Mouse (Mus musculus) kidney, embryonic 16.5 days (tissue): ENCODE data around the gene Rec8. TPM values are rescaled to one million over a fixed set of nuclear protein-coding genes. Genes with fewer than 3 reads are reported as not detected.
A peak's percentile ranks its signal among the peaks of the same experiment; 100 is the strongest.

Experiments used
- ATAC-seq: fragments of 200-750 bp; cut with Nextera tagmentation; 2 replicates; pipeline ENCODE4 v1.8.0; 2017; ENCODE audit warnings: moderate TSS enrichment; ENCODE audit not compliant: low FRiP score, low TSS enrichment
- H3K27ac ChIP-seq: fragments of 300-500 bp; sonication (generic); 2 replicates; pipeline ENCODE4 v1.5.1; 2014; ENCODE audit warnings: low read length
- H3K27me3 ChIP-seq: fragments of 300-500 bp; sonication (generic); 2 replicates; pipeline ENCODE4 v1.6.1; 2014; ENCODE audit warnings: low read length, control low read depth, mixed read lengths; ENCODE audit not compliant: insufficient read depth
- H3K36me3 ChIP-seq: fragments of 300-500 bp; sonication (generic); 2 replicates; pipeline ENCODE4 v1.6.1; 2014; ENCODE audit warnings: low read length, control low read depth, mixed read lengths; ENCODE audit not compliant: insufficient read depth
- H3K4me1 ChIP-seq: fragments of 300-500 bp; sonication (generic); 2 replicates; pipeline ENCODE4 v1.6.1; 2014; ENCODE audit warnings: low read length, control low read depth, mixed read lengths; ENCODE audit not compliant: insufficient read depth
- H3K4me2 ChIP-seq: fragments of 300-500 bp; sonication (generic); replicated peaks from 2 replicates; pipeline ENCODE4 v1.6.1; 2014; ENCODE audit warnings: low read depth, low read length
- H3K4me3 ChIP-seq: fragments of 300-500 bp; sonication (generic); 2 replicates; pipeline ENCODE4 v1.5.1; 2014; ENCODE audit warnings: mild to moderate bottlenecking, low read length
- H3K9ac ChIP-seq: fragments of 300-500 bp; sonication (generic); replicated peaks from 2 replicates; pipeline ENCODE4 v1.6.1; 2014; ENCODE audit warnings: low read length
- H3K9me3 ChIP-seq: fragments of 300-500 bp; sonication (generic); 2 replicates; pipeline ENCODE4 v1.6.1; 2016; ENCODE audit warnings: low read length, control low read depth
- WGBS: fragments of 180-500 bp; shearing (Covaris S2); extraction: QIAGEN DNeasy Blood & Tissue Kit; methylation state at CpG from one replicate; pipeline ENCODE4 v1.1.7; 2014; 5-methylcytosine and 5-hydroxymethylcytosine counted together
- polyA plus RNA-seq: library from polyadenylated mRNA; unstranded; fragments of >200 nt; fragmentation: Nextera tagmentation; extraction: Ambion mirVana; gene quantifications from 2 replicates; pipeline ENCODE4 v1.2.1, GENCODE M21; 2015

Rec8 gene
- polyA plus RNA-seq, 1 experiment from 2014 or later = 23.0 TPM

- no peaks in the 10 kb centered on the region for H3K9me3 ChIP-seq
- peaks cover 57% of the 10 kb centered on the region for H3K36me3 ChIP-seq
- ATAC-seq = peak; percentile 87
- peak within 1 kb of the TSS; percentile 83 for H3K9ac ChIP-seq
- peak within 1 kb of the TSS; percentile 76 for H3K4me3 ChIP-seq
- WGBS = 1% methylated on average over 33 of the region's 33 CpGs
- peak within 1 kb of the TSS; percentile 72; the same call in 1 of the 2 replicates for H3K27ac ChIP-seq
- H3K27me3 ChIP-seq = no peaks in the 10 kb centered on the region
- peaks cover 9% of the 10 kb centered on the region for H3K4me1 ChIP-seq
- H3K4me2 ChIP-seq = peak within 1 kb of the TSS; percentile 86
Measured at GRCm38 (mm10) chr14:55635523-55636007, 17.7 kb downstream of the Rec8 start, which contains the start of gene Ipo4. Gene Ipo4, minus strand, starts transcription at chr14:55635957.

- no peak for ATAC-seq
- H3K4me2 ChIP-seq = no peak within 1 kb of the TSS
- no peak within 1 kb of the TSS for H3K4me3 ChIP-seq
- no peaks in the 10 kb centered on the region for H3K9me3 ChIP-seq
- no peak within 1 kb of the TSS for H3K9ac ChIP-seq
- no peak within 1 kb of the TSS for H3K27ac ChIP-seq
- H3K36me3 ChIP-seq = peaks cover 44% of the 10 kb centered on the region
- H3K27me3 ChIP-seq = no peaks in the 10 kb centered on the region
- peaks cover 16% of the 10 kb centered on the region for H3K4me1 ChIP-seq
- 91% methylated on average over 9 of the region's 9 CpGs for WGBS
Measured at GRCm38 (mm10) chr14:55637795-55638194, 20.0 kb downstream of the Rec8 start, which contains the start of gene Gm49378. Gene Gm49378, minus strand, starts transcription at chr14:55637895.

GRCm38 (mm10) chr14:55640816-55641215 is 23.0 kb downstream of the Rec8 start:
- 95% methylated on average over 14 of the region's 14 CpGs for WGBS
- H3K4me3 ChIP-seq = no peak overlapping the region
- no peaks in the 10 kb centered on the region for H3K9me3 ChIP-seq
- no peak overlapping the region for H3K9ac ChIP-seq
- H3K4me1 ChIP-seq = peaks cover 21% of the 10 kb centered on the region
- H3K4me2 ChIP-seq = no peak overlapping the region
- H3K27me3 ChIP-seq = no peaks in the 10 kb centered on the region
- H3K36me3 ChIP-seq = peaks cover 36% of the 10 kb centered on the region
- H3K27ac ChIP-seq = no peak overlapping the region
- ATAC-seq = no peak

- WGBS = 95% methylated on average over 13 of the region's 13 CpGs
- Histone ChIP-seq H3K27me3 (no peaks in the 10 kb centered on the region), H3K9me3 (no peaks in the 10 kb centered on the region), H3K4me1 (peaks cover 21% of the 10 kb centered on the region), H3K4me2 (no peak overlapping the region), H3K27ac (no peak overlapping the region), H3K9ac (no peak overlapping the region), H3K36me3 (peaks cover 36% of the 10 kb centered on the region), H3K4me3 (no peak overlapping the region)
- no peak for ATAC-seq
Measured at GRCm38 (mm10) chr14:55641291-55641690, 23.5 kb downstream of the Rec8 start.

- Histone ChIP-seq H3K27me3 (no peaks in the 10 kb centered on the region), H3K9me3 (no peaks in the 10 kb centered on the region), H3K4me2 (peak overlapping the region; percentile 88), H3K9ac (peak overlapping the region; percentile 92), H3K36me3 (peaks cover 35% of the 10 kb centered on the region), H3K4me3 (peak overlapping the region; percentile 99), H3K27ac (peak overlapping the region; percentile 95), H3K4me1 (peaks cover 21% of the 10 kb centered on the region)
- peak; percentile 36 for ATAC-seq
- 22% methylated on average over 8 of the region's 8 CpGs for WGBS
Measured at GRCm38 (mm10) chr14:55642679-55643059, 24.8 kb downstream of the Rec8 start.

- under 1% methylated on average over 86 of the region's 89 CpGs for WGBS
- H3K4me3 ChIP-seq = peak within 1 kb of the TSS; percentile 99
Measured at GRCm38 (mm10) chr14:55643060-55643907, 25.4 kb downstream of the Rec8 start, which contains the start of gene Tm9sf1. Gene Tm9sf1, minus strand, starts transcription at chr14:55643806.

GRCm38 (mm10) chr14:55644261-55644888 is 26.5 kb downstream of the Rec8 start:
- peak overlapping the region; percentile 95 for H3K27ac ChIP-seq
- no peaks in the 10 kb centered on the region for H3K27me3 ChIP-seq
- peaks cover 21% of the 10 kb centered on the region for H3K36me3 ChIP-seq
- peak overlapping the region; percentile 92 for H3K9ac ChIP-seq
- H3K4me1 ChIP-seq = peaks cover 21% of the 10 kb centered on the region
- WGBS = 14% methylated on average over 17 of the region's 17 CpGs
- no peaks in the 10 kb centered on the region for H3K9me3 ChIP-seq
- peak overlapping the region; percentile 99 for H3K4me3 ChIP-seq
- no peak for ATAC-seq
- peak overlapping the region; percentile 88 for H3K4me2 ChIP-seq

More at GRCm38 (mm10) chr14:55643060-55643907, 25.4 kb downstream of the Rec8 start, which contains the start of gene Tm9sf1:
- no peaks in the 10 kb centered on the region for H3K9me3 ChIP-seq
- H3K27ac ChIP-seq = peak within 1 kb of the TSS; percentile 95
- peak; percentile 87 for ATAC-seq
- peak within 1 kb of the TSS; percentile 92 for H3K9ac ChIP-seq
- peaks cover 29% of the 10 kb centered on the region for H3K36me3 ChIP-seq
- H3K4me2 ChIP-seq = peak within 1 kb of the TSS; percentile 88
- H3K27me3 ChIP-seq = no peaks in the 10 kb centered on the region
- H3K4me1 ChIP-seq = peaks cover 21% of the 10 kb centered on the region

GRCm38 (mm10) chr14:55649884-55650283 is 32.0 kb downstream of the Rec8 start, which contains the start of gene Tssk4:
Gene Tssk4, plus strand, starts transcription at chr14:55650184.
- no peak within 1 kb of the TSS for H3K9ac ChIP-seq
- H3K36me3 ChIP-seq = no peaks in the 10 kb centered on the region
- no peaks in the 10 kb centered on the region for H3K9me3 ChIP-seq
- no peak for ATAC-seq
- no peak within 1 kb of the TSS for H3K27ac ChIP-seq
- no peak within 1 kb of the TSS for H3K4me3 ChIP-seq
- WGBS = 97% methylated on average over 2 of the region's 2 CpGs
- no peak within 1 kb of the TSS for H3K4me2 ChIP-seq
- no peaks in the 10 kb centered on the region for H3K27me3 ChIP-seq
- peaks cover 7% of the 10 kb centered on the region for H3K4me1 ChIP-seq

GRCm38 (mm10) chr14:55651528-55651927 is 33.7 kb downstream of the Rec8 start:
- 90% methylated on average over 7 of the region's 7 CpGs for WGBS
- Histone ChIP-seq H3K9ac (no peak overlapping the region), H3K4me1 (no peaks in the 10 kb centered on the region), H3K36me3 (no peaks in the 10 kb centered on the region), H3K9me3 (no peaks in the 10 kb centered on the region), H3K4me2 (no peak overlapping the region), H3K27me3 (no peaks in the 10 kb centered on the region), H3K27ac (no peak overlapping the region), H3K4me3 (no peak overlapping the region)
- no peak for ATAC-seq
